Mouse (Mus musculus) liver, adult 2 months (tissue): Measurements from ENCODE around the gene Sigirr.

Source experiments
- CTCF ChIP-seq: fragments of 200-500 bp; IDR thresholded peaks from 2 replicates; pipeline ENCODE4 v1.5.1; 2011; ENCODE audit warnings: low read depth, low read length, control low read depth
- POLR2A ChIP-seq: fragments of 200-500 bp; IDR thresholded peaks from 2 replicates; pipeline ENCODE4 v1.6.1; 2011; ENCODE audit warnings: low read length, control low read depth; ENCODE audit not compliant: insufficient read depth; ENCODE audit errors: extremely low read depth

GRCm38 (mm10) chr7:141088473-141088872, 11.9 kb downstream of the Sigirr start:
- TF ChIP-seq CTCF (no peak), POLR2A (no peak)
